27 mouse cellular contexts compared by ENCODE assay signal in genomic region chr2:143614775-143615174, GRCm38 (mm10).
"Had no signal": no experiment of that assay in that cellular context is flagged by ENCODE, and none has a peak within 500 bp of the region (broad histone marks: within the 10 kb centered on the region; RNA-seq: fewer than 3 reads in every experiment).

No protein-coding gene starts in this region.

- H3K4me2 ChIP-seq: heart, embryonic 12.5 days; hindbrain, embryonic 12.5 days; hindbrain, embryonic 14.5 days; intestine, embryonic 15.5 days; limb, embryonic 12.5 days; liver, embryonic 11.5 days; liver, embryonic 13.5 days; liver, embryonic 15.5 days had no signal

- H3K36me3 ChIP-seq: heart, embryonic 10.5 days; heart, embryonic 12.5 days; hindbrain, embryonic 10.5 days; hindbrain, embryonic 12.5 days; intestine, embryonic 15.5 days; limb, embryonic 10.5 days; limb, embryonic 12.5 days; liver, embryonic 13.5 days; liver, embryonic 15.5 days had no signal

- H3K27ac ChIP-seq: heart, embryonic 10.5 days; hindbrain, embryonic 10.5 days; hindbrain, embryonic 12.5 days; hindbrain, embryonic 14.5 days; intestine, embryonic 15.5 days; layer of hippocampus, adult 2 months; left cerebral cortex, adult 2 months; limb, embryonic 10.5 days; limb, embryonic 12.5 days; liver, embryonic 13.5 days; liver, embryonic 15.5 days had no signal

- H3K9me3 ChIP-seq: heart, embryonic 10.5 days; heart, embryonic 12.5 days; hindbrain, embryonic 10.5 days; hindbrain, embryonic 12.5 days; intestine, embryonic 15.5 days; limb, embryonic 10.5 days; limb, embryonic 12.5 days; liver, embryonic 15.5 days had no signal

- DNase-seq: gastrocnemius, postnatal 10 days; gastrocnemius, postnatal 25 days; heart, adult 18-20 months; heart, postnatal 10 days; heart, postnatal 4 days; kidney, adult 18-20 months; kidney, adult 8-10 months; kidney, postnatal 10 days; kidney, postnatal 25 days; kidney, postnatal 4 days; liver; liver, embryonic 13.5 days had no signal

- H3K4me3 ChIP-seq: heart, embryonic 10.5 days; heart, embryonic 12.5 days; hindbrain, embryonic 10.5 days; hindbrain, embryonic 12.5 days; intestine, embryonic 15.5 days; layer of hippocampus, adult 2 months; left cerebral cortex, adult 2 months; limb, embryonic 10.5 days; limb, embryonic 12.5 days; liver, embryonic 13.5 days; liver, embryonic 15.5 days had no signal

- H3K27me3 ChIP-seq: heart, embryonic 12.5 days; hindbrain, embryonic 12.5 days; intestine, embryonic 15.5 days; limb, embryonic 12.5 days; liver, embryonic 13.5 days; liver, embryonic 15.5 days had no signal

- H3K4me1 ChIP-seq: heart, embryonic 10.5 days; heart, embryonic 12.5 days; intestine, embryonic 15.5 days; limb, embryonic 10.5 days; limb, embryonic 12.5 days; liver, embryonic 13.5 days; liver, embryonic 15.5 days had no signal

- H3K9ac ChIP-seq: heart, embryonic 12.5 days; hindbrain, embryonic 12.5 days; hindbrain, embryonic 14.5 days; intestine, embryonic 15.5 days; limb, embryonic 12.5 days; liver, embryonic 13.5 days; liver, embryonic 15.5 days had no signal

- ATAC-seq: hindbrain, embryonic 16.5 days; inflammation-experienced regulatory T-cells, adult 6 months; intestine, embryonic 15.5 days; intestine, postnatal 0 days had no signal
